Mouse (Mus musculus) ovary, postnatal 10 days (tissue): Measurements from ENCODE around the gene Kcnt2.

ENCODE experiments used
- DNase-seq: peaks from one replicate; pipeline ENCODE4 v3.0.0; 2022; ENCODE audit warnings: low spot score

Gene Kcnt2

GRCm38 (mm10) chr1:140245876-140246597 lies at the start of gene Kcnt2:
Gene Kcnt2 (plus strand): TSS chr1:140246158.
- DNase-seq, result no peak

- DNase-seq, result no peak
Observed at GRCm38 (mm10) chr1:140205329-140205728, 40.6 kb upstream of the Kcnt2 start.

DNA sequence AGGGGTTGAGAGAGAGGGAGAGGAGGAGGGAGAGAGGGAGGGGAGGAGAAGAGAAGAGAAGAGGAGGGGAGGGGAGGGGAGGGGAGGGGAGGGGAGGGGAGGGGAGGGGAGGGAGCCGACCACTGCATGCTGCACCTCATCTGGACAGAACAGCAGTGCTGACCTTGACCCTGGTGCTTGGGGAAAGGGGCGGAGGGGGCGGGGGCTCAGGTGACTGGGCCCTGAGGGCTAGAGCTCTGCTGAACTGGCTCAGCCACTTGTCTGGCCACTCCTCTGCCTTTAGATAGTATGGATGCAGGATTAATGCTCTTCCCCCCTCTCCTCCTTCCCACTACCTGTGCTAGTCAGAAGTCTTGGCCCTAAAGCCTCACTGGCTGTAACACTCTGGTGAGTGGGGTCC lies 20.7 kb upstream of the Kcnt2 start:
- no peak for DNase-seq

- no peak for DNase-seq
Observed at GRCm38 (mm10) chr1:140226673-140227072, 19.3 kb upstream of the Kcnt2 start.

DNA sequence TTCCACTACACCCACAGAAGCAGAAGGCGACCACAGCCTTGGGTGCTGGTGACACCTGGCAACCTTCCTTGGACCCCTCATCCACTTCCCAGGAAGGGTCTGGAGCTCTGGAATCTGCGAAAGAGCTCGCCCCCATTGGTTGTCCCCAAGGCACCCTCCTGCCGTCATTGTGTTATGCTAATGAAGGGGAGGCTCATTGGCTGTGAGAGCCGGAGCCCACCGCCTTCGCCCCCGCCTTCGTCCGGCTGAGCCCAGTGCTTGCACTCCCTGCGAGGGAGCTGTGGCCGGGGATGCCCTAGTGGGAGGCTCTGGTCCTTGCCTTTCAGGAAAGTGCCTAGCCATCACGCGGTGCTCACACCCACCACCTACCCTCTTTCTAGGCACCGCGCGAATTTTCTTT lies 493 bp upstream of the Kcnt2 start:
- peak; percentile 36 for DNase-seq

- DNase-seq, result no peak
Observed at GRCm38 (mm10) chr1:140264696-140265095, 18.7 kb downstream of the Kcnt2 start.

DNA sequence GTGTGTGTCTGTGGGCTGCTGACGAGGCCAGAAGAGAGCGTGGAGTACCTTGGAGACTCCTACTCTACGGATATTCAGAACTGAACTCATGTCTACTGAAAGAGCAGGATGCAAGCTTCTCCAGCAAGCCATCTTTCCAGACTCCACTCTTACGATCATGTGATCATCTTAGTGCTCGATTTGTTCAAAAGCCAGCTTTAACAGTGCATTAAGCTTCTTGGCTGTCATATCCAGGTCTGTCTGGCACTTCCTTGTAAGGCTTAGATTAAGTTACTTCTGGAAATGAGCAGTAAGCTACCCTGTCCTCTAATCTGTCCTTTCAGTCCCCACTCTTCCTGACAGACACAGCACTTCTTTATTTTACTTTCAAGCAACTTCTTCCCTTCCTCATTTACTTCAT lies 20.1 kb downstream of the Kcnt2 start:
- no peak for DNase-seq

DNA sequence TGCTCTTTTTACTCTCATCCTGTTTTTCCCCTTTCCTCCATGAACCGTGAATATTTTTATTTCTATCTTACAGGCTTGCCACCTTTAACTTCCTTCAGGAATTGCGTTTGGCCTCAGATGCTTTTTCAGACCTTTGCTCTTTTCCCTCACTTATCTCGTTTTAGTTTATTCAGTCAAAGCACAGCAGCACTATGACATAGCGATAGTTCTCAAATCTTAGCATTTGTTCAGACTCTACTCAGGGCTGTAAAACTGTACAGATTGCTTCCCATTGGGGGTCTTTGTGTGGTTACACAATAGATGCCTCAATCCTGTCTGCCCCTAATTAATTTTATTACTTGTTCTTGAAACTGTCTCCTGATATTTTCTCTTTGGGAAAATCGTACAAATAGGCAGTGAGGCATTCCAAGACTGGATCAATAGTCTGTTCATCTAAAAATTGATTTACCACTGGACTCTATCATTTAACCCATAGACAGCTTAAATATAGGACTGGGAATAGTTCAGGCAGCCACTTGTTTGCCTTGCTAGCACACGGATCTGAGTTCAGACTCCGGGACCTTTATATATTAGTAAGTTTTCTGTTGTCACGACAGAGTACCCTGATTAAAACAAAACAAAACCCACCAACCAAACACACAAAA lies 20.8 kb downstream of the Kcnt2 start:
- DNase-seq, result no peak

DNA sequence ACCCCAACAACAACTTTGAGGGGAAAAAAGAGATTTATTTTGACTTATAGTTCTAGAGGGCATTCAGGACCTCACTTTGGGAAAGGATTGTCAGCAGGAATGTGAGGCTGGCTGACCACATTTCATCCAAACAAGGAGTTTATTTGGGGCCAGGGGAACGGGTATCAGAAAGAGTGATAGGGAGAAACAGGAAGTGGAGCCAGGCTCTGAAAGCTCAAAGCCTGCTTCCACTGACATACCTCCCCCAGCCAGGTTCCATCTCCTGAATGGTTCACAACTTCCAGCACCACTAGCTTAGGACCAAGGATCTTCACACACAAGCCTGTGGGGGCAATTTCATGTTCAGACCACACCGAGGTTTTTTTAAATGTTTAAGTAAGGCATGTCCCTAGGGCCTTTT lies 21.3 kb downstream of the Kcnt2 start:
- DNase-seq, result no peak

GRCm38 (mm10) chr1:140273624-140274023 lies 27.7 kb downstream of the Kcnt2 start:
- DNase-seq, result no peak

DNA sequence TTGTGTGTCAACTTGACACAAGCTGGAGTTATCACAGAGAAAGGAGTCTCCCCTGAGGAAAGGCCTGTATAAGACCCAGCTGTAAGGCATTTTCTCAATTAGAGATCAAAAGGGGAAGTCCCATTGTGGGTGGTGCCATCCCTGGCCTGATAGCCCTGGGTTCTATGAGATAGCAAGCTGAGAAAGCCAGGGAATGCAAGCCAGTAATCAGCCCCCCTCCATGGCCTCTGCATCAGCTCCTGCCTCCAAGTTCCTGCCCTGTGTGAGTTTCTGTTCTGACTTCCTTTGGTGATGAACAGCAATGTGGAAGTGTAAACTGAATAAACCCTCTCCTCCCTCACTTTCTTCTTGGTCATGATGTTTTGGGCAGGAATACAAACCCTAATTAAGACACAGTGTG lies 29.9 kb downstream of the Kcnt2 start:
- DNase-seq, result no peak

DNA sequence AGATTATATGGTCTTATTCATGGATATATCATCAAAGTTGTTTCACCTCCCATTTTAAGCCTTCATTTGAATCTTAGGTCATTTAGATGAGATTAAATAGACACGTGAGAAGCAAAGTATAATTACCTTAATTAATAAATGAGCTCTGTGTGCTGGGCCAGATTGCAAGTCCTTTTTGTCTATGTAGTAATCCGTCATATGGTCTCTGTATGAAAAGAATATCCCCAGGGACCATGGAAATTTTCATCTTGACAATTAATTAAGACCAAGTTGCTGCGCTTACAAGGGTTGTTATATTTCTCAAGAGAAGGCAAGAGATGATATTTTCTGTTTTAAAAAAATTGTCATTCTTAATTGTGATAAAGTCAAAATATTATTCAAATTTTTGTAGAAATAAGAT lies 47.2 kb downstream of the Kcnt2 start:
- no peak for DNase-seq

GRCm38 (mm10) chr1:140295482-140295881 lies 49.5 kb downstream of the Kcnt2 start:
- no peak for DNase-seq

DNA sequence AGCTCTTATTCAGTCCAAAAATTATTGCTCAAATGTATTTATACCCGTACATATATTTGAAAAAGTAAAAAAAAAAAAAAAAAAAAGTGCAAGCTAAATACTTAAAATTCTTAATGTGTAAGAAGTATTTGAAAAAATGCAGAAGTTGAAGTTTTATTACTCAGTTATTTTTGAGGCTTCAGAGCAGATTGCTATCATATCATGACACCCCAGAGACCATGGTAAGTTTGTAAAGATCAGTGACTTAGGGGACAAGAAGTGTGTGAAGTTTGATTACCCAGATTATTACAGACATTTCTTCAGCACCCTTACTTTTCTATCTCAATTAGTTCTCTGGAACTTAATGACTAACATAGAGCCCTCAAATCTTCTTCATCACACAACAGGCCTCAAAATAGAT lies 58.3 kb downstream of the Kcnt2 start:
- no peak for DNase-seq

DNA sequence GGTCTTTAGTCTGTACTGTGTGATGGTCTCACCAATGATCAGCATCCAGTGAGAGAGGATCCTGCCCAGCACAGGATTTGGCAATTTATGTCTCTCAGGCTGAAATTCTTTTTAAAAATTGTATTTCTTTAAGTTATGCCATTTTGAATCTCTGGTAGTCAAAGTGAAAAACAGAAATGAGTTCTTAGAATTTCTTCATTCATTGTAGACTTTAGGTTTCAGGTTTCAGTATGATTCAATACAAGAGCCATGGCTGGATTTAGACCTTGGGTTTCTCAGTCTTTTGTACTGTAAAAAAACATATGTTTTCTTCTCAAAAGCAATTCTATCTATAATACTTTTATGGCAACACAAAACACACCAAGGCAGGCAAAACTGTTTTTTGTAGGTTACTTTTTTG lies 59.4 kb downstream of the Kcnt2 start:
- no peak for DNase-seq

DNA sequence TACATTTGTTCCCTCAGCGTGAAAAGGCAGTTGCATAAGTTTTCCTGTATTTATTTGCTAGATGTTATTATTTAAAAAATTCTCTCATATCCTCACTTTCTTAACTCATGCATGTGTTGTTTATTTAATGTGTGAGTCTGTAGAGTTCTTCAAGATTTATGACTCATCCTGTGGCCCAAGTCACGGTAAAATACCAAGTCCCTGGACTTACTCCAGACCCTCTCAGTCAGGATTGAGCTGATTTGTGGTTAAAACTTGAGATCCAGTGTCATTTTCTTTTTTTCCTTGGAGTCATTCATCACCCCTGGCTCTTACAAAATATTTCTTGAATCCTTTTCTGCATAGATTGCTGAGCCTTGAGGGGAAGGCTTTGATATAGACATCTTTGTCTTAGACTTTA lies 60.4 kb downstream of the Kcnt2 start:
- no peak for DNase-seq

- DNase-seq, result no peak
Observed at GRCm38 (mm10) chr1:140310739-140311138, 64.8 kb downstream of the Kcnt2 start.

DNA sequence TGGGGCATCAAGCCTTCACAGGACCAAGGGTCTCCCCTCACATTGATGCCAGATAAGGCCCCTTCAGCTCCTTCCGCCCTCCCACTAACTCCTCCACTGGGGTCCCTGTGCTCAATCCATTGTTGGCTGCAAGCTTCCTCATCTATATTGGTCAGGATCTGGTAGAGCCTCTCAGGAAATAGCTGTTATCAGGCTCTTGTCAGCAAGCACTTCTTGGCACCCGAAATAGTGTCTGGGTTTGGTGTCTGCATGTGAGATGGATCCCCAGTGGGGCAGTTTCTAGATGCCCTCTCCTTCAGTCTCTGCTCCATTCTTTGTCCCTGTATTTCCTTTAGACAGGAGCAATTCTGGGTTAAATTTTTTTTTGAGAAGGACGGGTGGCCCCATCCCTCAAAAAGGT lies 79.1 kb downstream of the Kcnt2 start:
- no peak for DNase-seq

GRCm38 (mm10) chr1:140326709-140327108 lies 80.8 kb downstream of the Kcnt2 start:
- no peak for DNase-seq

DNA sequence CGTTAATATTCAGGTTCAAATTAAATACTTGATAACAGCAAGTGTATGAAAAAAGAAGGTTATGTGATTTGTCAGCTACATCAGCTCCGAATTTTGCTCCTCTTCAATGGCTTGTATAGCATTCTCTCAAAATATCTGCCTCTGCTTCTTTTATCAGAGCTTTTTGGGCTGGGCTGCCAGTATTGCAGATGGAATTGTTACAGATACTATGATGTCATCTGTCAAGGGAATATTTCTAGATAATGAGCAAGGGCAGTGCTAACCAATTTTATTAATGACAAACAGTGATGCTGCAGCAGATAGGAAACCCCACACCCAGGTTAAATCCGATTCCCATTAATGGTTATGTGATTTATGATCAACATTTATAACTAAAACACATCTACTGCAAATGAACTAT lies 87.7 kb downstream of the Kcnt2 start:
- no peak for DNase-seq

GRCm38 (mm10) chr1:140338417-140338816 lies 92.5 kb downstream of the Kcnt2 start:
- no peak for DNase-seq

DNA sequence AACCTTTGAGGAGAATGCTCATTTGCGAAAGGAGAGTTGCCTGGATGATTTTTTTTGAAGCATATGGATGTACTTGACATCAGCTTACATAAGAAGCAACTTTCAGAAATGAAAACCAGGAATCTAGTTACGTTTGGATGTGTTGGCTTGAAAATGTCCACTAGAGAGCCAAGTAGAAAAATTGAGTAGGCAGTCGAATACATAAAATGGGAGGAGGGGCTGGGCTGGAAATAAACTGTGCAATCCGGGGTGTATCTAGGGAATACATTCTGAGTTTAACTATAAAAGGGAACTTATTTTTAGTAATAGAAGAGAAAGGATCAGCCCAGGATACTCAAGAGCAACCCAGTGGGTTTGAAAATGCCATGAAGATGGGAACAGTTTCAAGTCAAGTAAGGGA lies 93.4 kb downstream of the Kcnt2 start:
- DNase-seq, result no peak

GRCm38 (mm10) chr1:140364787-140365186 lies 118.8 kb downstream of the Kcnt2 start:
- DNase-seq, result no peak

- no peak for DNase-seq
Observed at GRCm38 (mm10) chr1:140373532-140373931, 127.6 kb downstream of the Kcnt2 start.
